Mouse (Mus musculus) frontal cortex, adult 2 months (tissue): ENCODE measurements at regions not wholly inside any gene's neighbourhood (a gene's known extent, or its start where the extent isn't known, plus 50 kb on each side); places are given as distances from the start of the nearest gene placed in this dataset.

Source experiments
- DNase-seq, 2 experiments: peaks; one replicate each; pipeline ENCODE4 v3.0.0; 2022; ENCODE audit warnings: low spot score in 1 of 2; ENCODE audit errors: extremely low spot score in 1 of 2

GRCm38 (mm10) chr10:70336741-70337140 lies 91.8 kb downstream of the Slc16a9 start:
- DNase-seq = no peak

- DNase-seq = no peak
Measured at GRCm38 (mm10) chr10:70359421-70359820, 80.9 kb upstream of the Fam13c start.

GRCm38 (mm10) chr10:70359834-70360233 lies 80.4 kb upstream of the Fam13c start:
- no peak for DNase-seq

- DNase-seq = no peak
Measured at GRCm38 (mm10) chr10:70363054-70363453, 77.2 kb upstream of the Fam13c start.

DNA sequence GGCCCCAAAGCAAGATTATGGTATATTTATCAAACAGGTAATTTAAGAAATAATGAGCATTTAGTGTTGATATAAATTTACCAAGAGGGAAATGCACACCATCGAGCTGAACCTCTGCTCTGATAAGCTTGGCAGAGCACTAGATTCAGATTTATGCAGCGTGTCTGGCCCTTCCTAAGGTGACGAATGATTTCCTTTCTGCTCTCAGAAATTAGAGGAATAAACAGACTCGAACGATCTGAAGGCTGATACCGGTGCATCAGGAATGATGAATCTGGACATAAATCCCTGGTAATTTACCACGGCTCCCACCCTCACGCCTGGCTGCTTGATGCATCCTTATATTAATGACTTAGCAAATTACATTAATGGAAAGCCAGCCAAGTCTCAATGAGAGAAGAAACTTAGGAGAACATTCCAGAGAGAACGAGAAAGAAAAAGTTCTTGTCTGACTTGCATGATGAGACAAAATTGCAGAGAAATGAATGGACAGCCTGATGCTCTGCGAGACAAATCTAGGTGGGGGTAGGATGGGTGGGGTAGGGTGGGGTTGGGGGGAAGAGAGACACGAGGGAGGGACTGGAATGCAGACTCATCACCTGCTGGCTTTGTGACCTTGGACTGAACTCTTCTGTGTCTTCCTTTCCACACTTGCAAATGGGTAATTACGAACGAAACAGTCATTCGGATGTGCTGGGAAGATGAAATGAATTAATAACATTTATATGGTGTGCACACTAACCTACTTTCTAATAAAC lies 75.9 kb upstream of the Fam13c start:
- no peak for DNase-seq

DNA sequence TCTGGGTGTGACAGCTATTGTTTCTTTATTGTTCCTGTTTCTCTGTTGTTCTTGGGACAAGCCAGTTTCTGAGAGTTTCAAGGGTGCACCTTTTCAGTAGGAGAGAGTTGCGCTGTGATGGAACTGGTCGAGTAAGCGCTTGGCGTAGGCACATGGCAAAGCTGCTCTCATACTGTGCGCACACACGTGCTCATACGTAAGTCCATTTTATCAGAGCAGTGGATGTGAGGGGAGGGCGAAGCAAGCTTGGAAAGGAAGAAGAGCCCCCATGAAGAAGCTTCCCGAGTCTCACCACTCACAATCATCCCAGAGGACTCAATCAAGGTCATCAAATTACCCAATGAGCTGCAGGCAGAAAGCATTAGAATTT lies 75.3 kb upstream of the Fam13c start:
- no peak for DNase-seq

DNA sequence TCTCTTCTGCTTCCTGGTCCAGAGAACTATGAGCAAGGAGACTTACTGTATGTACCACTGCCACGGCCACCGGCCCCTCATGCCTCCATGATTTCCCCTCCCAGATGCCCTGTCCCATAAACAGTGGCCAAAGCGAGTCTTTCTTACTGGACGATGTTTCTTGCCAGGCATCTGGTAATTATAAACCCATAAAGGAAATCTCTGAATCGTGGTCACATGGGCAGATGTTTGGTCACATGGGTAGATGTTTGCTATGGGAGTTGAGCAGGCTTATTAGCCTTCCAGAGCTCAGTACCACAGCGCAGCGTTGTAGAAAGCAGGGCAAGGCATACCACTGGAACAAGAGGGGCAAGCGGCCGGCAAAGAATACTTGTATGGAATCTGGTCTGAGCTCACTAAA lies 74.8 kb upstream of the Fam13c start:
- DNase-seq = no peak

- no peak for DNase-seq
Measured at GRCm38 (mm10) chr10:70367866-70368265, 72.4 kb upstream of the Fam13c start.

GRCm38 (mm10) chr10:70368685-70369084 lies 71.6 kb upstream of the Fam13c start:
- peak; percentile 44 to 82 for DNase-seq

DNA sequence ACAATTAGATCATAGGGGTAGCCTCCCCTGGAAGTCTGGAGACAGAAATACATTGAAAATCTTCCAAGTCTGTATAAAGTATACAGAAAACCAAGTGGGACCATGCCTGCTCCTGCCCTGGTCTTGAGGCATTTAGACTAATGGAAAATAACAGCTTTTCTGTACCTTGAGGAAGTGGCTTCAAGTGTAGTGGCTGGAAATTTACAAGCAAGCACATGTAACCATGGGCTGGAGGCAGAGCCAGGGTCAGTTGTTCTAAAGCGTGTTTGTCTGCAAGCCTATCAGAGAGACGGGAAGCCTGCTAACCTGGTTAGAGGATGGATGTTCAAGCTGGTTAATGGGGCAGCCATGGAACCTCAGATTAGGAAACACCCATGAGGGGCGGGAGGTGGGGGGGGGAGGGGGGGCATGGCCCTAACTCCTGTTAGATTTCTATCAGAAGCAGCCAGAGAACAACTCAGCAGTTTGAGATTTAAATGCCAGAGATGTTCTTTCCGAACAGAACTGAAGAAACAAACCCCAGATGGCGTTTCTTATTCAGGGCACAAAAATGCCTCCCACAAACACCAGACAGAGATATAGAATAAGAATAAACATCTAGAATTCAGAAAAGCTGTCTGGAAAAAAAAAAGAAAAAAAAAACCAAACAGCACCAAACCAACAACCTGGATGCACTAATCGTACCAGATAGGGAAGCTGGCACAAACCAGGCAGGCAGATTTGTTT lies 67.7 kb upstream of the Fam13c start:
- peak; percentile 48 to 68 for DNase-seq

DNA sequence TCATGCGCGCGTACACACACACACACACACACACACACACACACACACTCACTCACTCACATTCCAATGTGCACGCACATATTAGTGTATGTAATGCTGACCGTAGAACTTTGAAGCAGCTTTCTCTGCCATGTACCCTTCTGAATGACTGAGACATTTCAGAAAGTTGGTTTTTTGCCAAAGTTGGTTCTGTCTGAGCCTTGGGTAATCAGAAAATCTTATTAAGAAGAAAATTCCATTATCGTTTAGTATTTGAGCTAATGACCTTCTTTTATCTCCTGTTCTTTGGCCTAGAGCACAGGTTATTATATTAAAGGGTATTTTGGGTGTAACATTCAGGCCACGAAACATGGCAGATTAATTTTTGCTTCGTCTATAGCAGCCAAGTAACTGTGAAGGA lies 67.1 kb upstream of the Fam13c start:
- no peak for DNase-seq

DNA sequence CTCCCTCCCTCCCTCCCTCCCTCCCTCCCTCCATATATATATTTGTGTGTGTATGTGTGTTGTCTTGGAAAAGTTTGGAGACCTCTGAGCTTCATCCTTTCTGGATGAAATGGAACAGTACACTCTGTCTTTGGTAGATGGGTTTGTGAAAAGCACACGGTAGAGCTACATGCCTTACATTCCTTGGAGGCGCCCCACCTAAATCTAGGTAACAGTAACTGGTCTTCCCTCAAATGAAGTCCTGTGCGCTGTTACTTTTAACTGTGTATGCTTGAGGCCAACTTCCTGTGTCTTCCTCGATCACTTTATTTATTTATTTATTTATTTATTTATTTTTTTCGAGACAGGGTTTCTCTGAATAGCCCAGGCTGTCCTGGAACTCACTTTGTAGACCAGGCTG lies 66.4 kb upstream of the Fam13c start:
- DNase-seq = no peak

DNA sequence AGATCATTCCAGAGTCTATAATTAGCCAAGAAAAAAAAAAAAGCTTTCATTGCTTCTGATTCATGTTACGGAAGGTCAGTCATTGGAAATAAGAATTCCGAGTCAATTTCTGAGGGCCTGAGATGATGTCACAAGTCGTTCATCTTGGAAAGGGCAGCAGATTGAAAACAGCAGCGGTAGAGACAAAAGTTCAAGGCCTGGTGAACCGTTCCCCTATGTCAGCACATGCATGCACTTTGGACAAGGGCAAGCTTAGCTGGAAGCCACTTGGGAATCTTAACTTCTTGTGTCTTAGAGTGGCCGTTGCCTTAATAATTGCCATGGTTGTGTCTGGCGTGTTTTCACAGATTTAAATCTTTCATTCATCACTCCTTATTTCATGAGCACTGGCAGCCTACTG lies 65.6 kb upstream of the Fam13c start:
- no peak for DNase-seq

GRCm38 (mm10) chr10:70380041-70380651 lies 60.1 kb upstream of the Fam13c start:
- peak; percentile 31 to 39 for DNase-seq

GRCm38 (mm10) chr10:70384689-70385088 lies 55.6 kb upstream of the Fam13c start:
- no peak for DNase-seq

DNA sequence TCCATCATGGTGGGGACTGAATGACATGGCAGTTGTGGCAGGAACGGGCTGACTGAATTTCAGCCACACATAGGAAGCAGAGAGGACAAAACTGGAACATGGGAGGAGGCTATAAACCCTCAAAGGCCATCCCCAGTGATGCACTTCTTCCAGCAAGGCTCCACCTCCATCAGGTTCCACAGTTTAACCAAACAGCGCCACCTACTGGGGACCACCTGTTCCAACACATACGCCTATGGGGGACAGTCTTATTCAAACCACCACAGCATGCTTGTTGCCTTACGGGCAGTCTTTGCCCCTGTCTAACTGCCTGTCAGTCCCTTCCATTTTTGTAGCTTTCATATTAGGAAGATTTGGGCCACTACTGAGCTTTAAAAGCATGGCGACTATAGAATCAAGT lies 52.6 kb upstream of the Fam13c start:
- no peak for DNase-seq
